Mouse (Mus musculus) mouse embryonic stem cell (cell line): ENCODE results near the gene Sptbn4.

Experiments
- in situ Hi-C, 2 experiments: fragments of 300-500 bp; cut with MboI; formaldehyde crosslinking; loops; 1 replicate in 1 of 2; 3 replicates in 1 of 2; pipeline ENCODE4 v1.14.3; 2019 to 2020; ENCODE audit warnings: low sequenced_read_pairs in 2 of 2, low pct_unique_long_range_greater_than_20kb in 1 of 2, mixed read lengths in 1 of 2; ENCODE audit not compliant: unreplicated experiment in 1 of 2

Gene Sptbn4

GRCm38 (mm10) chr7:27324928-27325327 lies 122.6 kb downstream of the Sptbn4 start:
- in situ Hi-C loops: loop anchor here in 1 of 2 experiments (5.0 kb wide), 1 partner anchor 33 kb away; no protein-coding TSS in a partner anchor

- in situ Hi-C loops: no loop called here
Observed at GRCm38 (mm10) chr7:27324161-27324560, 123.3 kb downstream of the Sptbn4 start.

- in situ Hi-C loops: no loop called here
Observed at GRCm38 (mm10) chr7:27323001-27323400, 124.5 kb downstream of the Sptbn4 start.

- in situ Hi-C loops: no loop called here
Observed at GRCm38 (mm10) chr7:27322291-27322690, 125.2 kb downstream of the Sptbn4 start.

- in situ Hi-C loops: no loop called here
Observed at GRCm38 (mm10) chr7:27319411-27319810, 128.1 kb downstream of the Sptbn4 start.

GRCm38 (mm10) chr7:27315958-27316357 lies 131.5 kb downstream of the Sptbn4 start:
- in situ Hi-C loops: no loop called here

- in situ Hi-C loops: no loop called here
Observed at GRCm38 (mm10) chr7:27314393-27314792, 133.1 kb downstream of the Sptbn4 start.

GRCm38 (mm10) chr7:27311651-27312284 lies 135.7 kb downstream of the Sptbn4 start:
- in situ Hi-C loops: no loop called here

- in situ Hi-C loops: no loop called here
Observed at GRCm38 (mm10) chr7:27310996-27311535, 136.4 kb downstream of the Sptbn4 start.

GRCm38 (mm10) chr7:27310306-27310705 lies 137.2 kb downstream of the Sptbn4 start:
- in situ Hi-C loops: no loop called here

GRCm38 (mm10) chr7:27309832-27310231 lies 137.7 kb downstream of the Sptbn4 start:
- in situ Hi-C loops: loop anchor here in 1 of 2 experiments (10.0 kb wide), 1 partner anchor 365 kb away; the partner anchor contains the start of gene Map3k10

GRCm38 (mm10) chr7:27308821-27309549 lies 138.5 kb downstream of the Sptbn4 start:
- in situ Hi-C loops: loop anchor here in 1 of 2 experiments (10.0 kb wide), 1 partner anchor 366 kb away; the partner anchor contains the start of gene Map3k10

GRCm38 (mm10) chr7:27307551-27307950 lies 139.9 kb downstream of the Sptbn4 start:
- in situ Hi-C loops: loop anchor here in 1 of 2 experiments (10.0 kb wide), 1 partner anchor 367 kb away; the partner anchor contains the start of gene Map3k10
